Mouse (Mus musculus) stomach, postnatal 0 days (tissue): ENCODE measurements at regions not wholly inside any gene's neighbourhood (a gene's known extent, or its start where the extent isn't known, plus 50 kb on each side); places are given as distances from the start of the nearest gene placed in this dataset.

Source experiments
- ATAC-seq: fragments of 200-750 bp; cut with Nextera tagmentation; 2 replicates; pipeline ENCODE4 v1.8.0; 2017; ENCODE audit not compliant: low FRiP score, low TSS enrichment
- DNase-seq: peaks from one replicate; pipeline ENCODE4 v3.0.0-alpha.2; 2016; ENCODE audit warnings: low spot score
- H3K27ac ChIP-seq: fragments of 300-500 bp; sonication (generic); replicated peaks from 2 replicates; pipeline ENCODE4 v1.5.1; 2014; ENCODE audit warnings: mild to moderate bottlenecking, control low read depth
- H3K27me3 ChIP-seq: fragments of 300-500 bp; sonication (generic); 2 replicates; pipeline ENCODE4 v1.6.1; 2014; ENCODE audit warnings: low read length; ENCODE audit not compliant: control insufficient read depth, insufficient read depth
- H3K36me3 ChIP-seq: fragments of 300-500 bp; sonication (generic); 2 replicates; pipeline ENCODE4 v1.6.1; 2014; ENCODE audit warnings: low read length, mixed read lengths; ENCODE audit not compliant: control insufficient read depth, insufficient read depth
- H3K4me1 ChIP-seq: fragments of 300-500 bp; sonication (generic); replicated peaks from 2 replicates; pipeline ENCODE4 v1.6.1; 2014; ENCODE audit warnings: antibody characterized with exemption; ENCODE audit not compliant: control insufficient read depth, insufficient read depth
- H3K4me2 ChIP-seq: fragments of 300-500 bp; sonication (generic); replicated peaks from 2 replicates; pipeline ENCODE4 v1.6.1; 2014; ENCODE audit warnings: low read depth, mild to moderate bottlenecking, control low read depth, moderate library complexity
- H3K4me3 ChIP-seq: fragments of 300-500 bp; sonication (generic); 2 replicates; pipeline ENCODE4 v1.5.1; 2014; ENCODE audit warnings: low read depth, low read length, control low read depth
- H3K9ac ChIP-seq: fragments of 300-500 bp; sonication (generic); 2 replicates; pipeline ENCODE4 v1.6.1; 2014; ENCODE audit warnings: mild to moderate bottlenecking, low read length, control low read depth, mixed read lengths
- H3K9me3 ChIP-seq: fragments of 300-500 bp; sonication (generic); 2 replicates; pipeline ENCODE4 v1.6.1; 2016; ENCODE audit warnings: low read length; ENCODE audit not compliant: control insufficient read depth
- CTCF ChIP-seq: IDR thresholded peaks from 2 replicates; pipeline ENCODE4 v1.5.1; 2016; ENCODE audit warnings: antibody characterized with exemption, low read depth, mild to moderate bottlenecking, moderate library complexity
- EP300 ChIP-seq: optimal IDR thresholded peaks from 2 replicates; pipeline ENCODE3; 2016; ENCODE audit warnings: antibody characterized with exemption
- WGBS: fragments of 180-500 bp; shearing (Covaris S2); extraction: QIAGEN DNeasy Blood & Tissue Kit; methylation state at CpG from one replicate; pipeline ENCODE4 v1.1.7; 2014; 5-methylcytosine and 5-hydroxymethylcytosine counted together

DNA sequence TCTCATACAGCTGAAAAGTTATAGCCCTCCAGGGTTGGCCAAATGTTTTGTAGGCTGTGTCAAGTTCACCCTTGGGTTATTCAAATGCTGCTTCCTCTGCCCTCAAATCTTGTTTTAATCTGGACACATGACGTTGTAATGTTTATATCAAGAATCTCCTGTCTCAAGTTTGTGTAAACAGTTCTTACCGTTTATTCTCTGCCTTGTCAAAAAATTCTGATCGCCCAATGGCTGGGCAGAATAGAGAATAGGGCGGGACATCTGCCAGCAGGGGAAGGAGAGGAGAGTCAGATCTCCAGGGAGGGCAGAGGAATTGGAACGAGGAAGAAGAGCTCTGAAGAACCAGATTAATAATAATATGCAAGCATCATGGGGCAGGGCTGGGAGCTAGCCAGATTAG lies 97.4 kb downstream of the Utp6 start:
- Histone ChIP-seq H3K4me3 (no peak overlapping the region), H3K9me3 (no peaks in the 10 kb centered on the region), H3K36me3 (no peaks in the 10 kb centered on the region), H3K27me3 (no peaks in the 10 kb centered on the region), H3K27ac (no peak overlapping the region), H3K4me1 (0 out of 2 replicates have a peak, but pooled peaks cover under 1% of the 10 kb centered on the region), H3K4me2 (no peak overlapping the region), H3K9ac (no peak overlapping the region)
- WGBS, result 27% methylated on average over 5 of the region's 5 CpGs
- DNase-seq, result no peak
- TF ChIP-seq CTCF (no peak), EP300 (no peak)
- no peak; the same call in 1 of the 2 replicates for ATAC-seq

DNA sequence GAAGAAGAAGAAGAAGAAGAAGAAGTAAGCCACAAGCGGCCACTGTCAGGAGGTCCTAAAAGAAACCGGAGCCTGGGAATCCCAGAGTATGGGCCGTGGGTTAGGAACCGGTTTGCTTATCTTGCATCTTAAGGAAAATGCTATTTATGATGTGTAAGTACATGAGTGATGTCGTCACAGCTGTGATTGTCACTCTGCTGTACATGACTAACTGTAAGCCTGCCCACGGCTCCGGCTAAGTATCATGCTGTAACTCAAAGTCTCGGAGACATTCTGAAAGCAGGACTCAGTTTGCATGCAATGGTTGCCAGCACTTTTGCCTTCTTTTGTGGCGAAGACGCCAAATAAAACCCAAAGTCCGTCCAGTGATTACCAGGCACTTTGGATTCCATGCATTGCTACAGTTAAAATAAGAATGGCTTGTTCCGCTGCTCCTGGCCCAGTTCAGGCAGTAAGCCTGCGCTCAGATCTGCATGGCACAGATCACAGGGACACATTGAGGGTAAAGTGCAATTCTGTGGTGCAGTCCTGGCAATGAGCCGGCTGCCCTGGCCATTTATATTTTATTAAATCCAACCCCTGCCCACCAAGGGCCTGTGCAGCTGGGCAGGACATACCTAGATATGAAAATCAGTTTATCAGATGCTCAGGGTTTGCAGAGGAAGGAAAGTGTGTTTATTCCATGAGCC lies 98.6 kb downstream of the Utp6 start:
- no peak for TF ChIP-seq CTCF
- TF ChIP-seq EP300, result no peak
- 76% methylated on average over 14 of the region's 14 CpGs for WGBS

DNA sequence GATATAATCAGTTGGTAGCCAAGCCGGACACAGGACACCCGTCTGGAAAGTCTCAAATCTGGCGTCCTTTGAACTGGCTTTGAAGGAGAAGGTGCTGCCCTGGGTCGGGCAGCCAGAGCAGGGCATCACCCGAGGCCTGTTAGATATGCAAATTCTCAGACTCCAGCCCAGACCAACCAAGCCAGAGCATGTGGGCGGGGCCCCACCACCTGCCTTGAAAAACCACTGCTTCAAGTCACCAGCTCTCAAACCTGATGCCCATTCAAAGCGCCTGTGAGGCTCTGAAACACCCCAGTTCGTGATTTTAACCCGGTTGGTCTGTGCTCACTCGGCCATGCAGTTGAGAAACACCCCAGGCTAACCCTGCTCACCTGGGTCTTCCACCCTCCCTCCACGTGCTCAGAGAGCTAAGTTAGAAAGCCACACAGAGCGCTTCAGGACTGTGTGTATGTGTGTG lies 101.6 kb downstream of the Utp6 start:
- Histone ChIP-seq H3K4me1 (no peaks in the 10 kb centered on the region), H3K4me2 (no peak overlapping the region), H3K36me3 (no peaks in the 10 kb centered on the region), H3K4me3 (no peak overlapping the region), H3K9me3 (no peaks in the 10 kb centered on the region), H3K9ac (no peak overlapping the region), H3K27me3 (no peaks in the 10 kb centered on the region), H3K27ac (no peak overlapping the region)
- peak; percentile 36; the same call in 1 of the 2 replicates for ATAC-seq
- 40% methylated on average over 12 of the region's 12 CpGs for WGBS
- TF ChIP-seq CTCF, result no peak
- no peak for TF ChIP-seq EP300
- DNase-seq, result peak; percentile 60

More for the DNA sequence above, 98.6 kb downstream of the Utp6 start:
- H3K4me2 ChIP-seq, result no peak overlapping the region
- H3K9ac ChIP-seq, result no peak overlapping the region
- H3K4me1 ChIP-seq, result no peaks in the 10 kb centered on the region
- H3K36me3 ChIP-seq, result no peaks in the 10 kb centered on the region
- DNase-seq, result no peak
- H3K27me3 ChIP-seq, result no peaks in the 10 kb centered on the region
- no peak overlapping the region for H3K4me3 ChIP-seq
- H3K9me3 ChIP-seq, result no peaks in the 10 kb centered on the region
- ATAC-seq, result no peak
- H3K27ac ChIP-seq, result no peak overlapping the region

DNA sequence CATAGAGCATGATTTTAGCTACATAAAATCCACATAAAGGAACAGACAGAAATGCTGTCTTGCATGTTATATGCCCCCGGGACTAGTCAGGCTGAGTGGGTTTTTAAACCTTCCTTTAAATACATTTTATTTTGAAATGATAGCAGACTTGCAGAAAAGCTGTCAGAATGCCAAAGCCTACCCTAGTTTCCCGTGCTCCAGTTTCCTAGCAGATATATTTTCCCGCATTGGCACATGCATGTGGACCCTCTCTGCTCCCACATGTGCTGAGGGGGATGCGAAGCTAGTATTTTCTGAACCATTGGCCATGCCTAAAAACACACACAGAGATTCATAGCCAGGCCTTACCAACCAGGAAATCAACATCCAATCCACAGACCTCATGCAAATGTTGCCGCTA lies 105.8 kb downstream of the Utp6 start:
- ATAC-seq, result no peak
- Histone ChIP-seq H3K27ac (no peak overlapping the region), H3K4me2 (no peak overlapping the region), H3K27me3 (no peaks in the 10 kb centered on the region), H3K4me3 (no peak overlapping the region), H3K9me3 (no peaks in the 10 kb centered on the region), H3K4me1 (no peaks in the 10 kb centered on the region; the same call in 1 of the 2 replicates), H3K9ac (no peak overlapping the region), H3K36me3 (no peaks in the 10 kb centered on the region)
- TF ChIP-seq CTCF, result no peak
- TF ChIP-seq EP300, result no peak
- WGBS, result 78% methylated on average over 5 of the region's 5 CpGs
- no peak for DNase-seq

DNA sequence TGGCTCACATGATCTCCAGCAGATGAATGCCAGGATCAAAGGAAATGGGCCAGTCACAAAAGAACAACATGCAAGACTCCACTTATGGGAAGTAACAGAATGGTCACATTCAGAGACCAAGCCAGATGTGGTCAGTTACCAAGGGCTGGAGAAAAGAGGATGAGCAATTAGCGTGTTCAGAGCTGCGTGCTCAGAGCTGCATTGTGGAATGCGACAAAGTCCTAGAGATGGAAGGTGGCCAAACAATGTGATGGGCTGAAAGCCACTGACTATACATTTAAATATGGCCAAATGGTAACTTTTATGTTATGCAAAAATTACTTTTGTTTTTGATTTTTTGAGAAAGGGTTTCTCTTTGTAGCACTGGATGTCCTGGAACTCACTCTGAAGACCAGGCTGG lies 112.6 kb downstream of the Utp6 start:
- TF ChIP-seq EP300, result no peak
- TF ChIP-seq CTCF, result no peak
- Histone ChIP-seq H3K9me3 (no peaks in the 10 kb centered on the region), H3K9ac (no peak overlapping the region), H3K4me2 (no peak overlapping the region), H3K36me3 (no peaks in the 10 kb centered on the region), H3K27me3 (no peaks in the 10 kb centered on the region), H3K4me3 (no peak overlapping the region), H3K4me1 (no peaks in the 10 kb centered on the region; the same call in 1 of the 2 replicates), H3K27ac (no peak overlapping the region)
- ATAC-seq (no peak), DNase-seq (no peak)
- 55% methylated on average over 3 of the region's 3 CpGs for WGBS

DNA sequence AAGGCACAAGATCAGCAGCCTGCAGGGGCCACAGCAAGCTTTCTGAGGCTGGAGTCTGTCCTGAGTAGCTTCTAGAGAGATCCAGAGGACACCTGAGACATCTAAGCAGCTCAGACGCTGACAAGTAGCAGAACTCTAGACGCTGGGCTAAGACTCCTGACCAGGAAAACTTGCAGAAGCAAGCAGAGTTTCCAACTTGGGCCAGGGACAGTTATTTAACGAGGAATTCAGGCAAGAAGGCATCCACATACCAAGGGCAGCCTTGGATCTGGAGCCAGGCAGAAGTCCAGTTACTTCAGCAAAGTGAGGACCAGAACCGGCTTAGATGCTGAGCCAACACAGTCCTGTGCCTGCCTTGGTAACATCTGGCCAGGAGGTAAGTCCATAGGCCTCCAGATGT lies 117.8 kb downstream of the Utp6 start:
- H3K4me3 ChIP-seq, result no peak overlapping the region
- no peak overlapping the region for H3K4me2 ChIP-seq
- no peaks in the 10 kb centered on the region for H3K9me3 ChIP-seq
- TF ChIP-seq CTCF (no peak), EP300 (no peak)
- H3K27ac ChIP-seq, result no peak overlapping the region
- no peak overlapping the region for H3K9ac ChIP-seq
- ATAC-seq (no peak), DNase-seq (no peak)
- WGBS, result 80% methylated on average over 4 of the region's 4 CpGs
- no peaks in the 10 kb centered on the region for H3K27me3 ChIP-seq
- no peaks in the 10 kb centered on the region for H3K4me1 ChIP-seq
- H3K36me3 ChIP-seq, result no peaks in the 10 kb centered on the region
